Mouse (Mus musculus) heart, adult 8-10 months (tissue): Measurements from ENCODE around the gene Ercc6l2. TPM values are rescaled to one million over a fixed set of nuclear protein-coding genes. Genes with fewer than 3 reads are reported as not detected.

ENCODE experiments used
- DNase-seq: peaks from one replicate; pipeline ENCODE4 v3.0.0; 2022; ENCODE audit warnings: low spot score
- total RNA-seq, 4 experiments: library from RNA; stranded (reverse); gene quantifications; 2 replicates each; pipeline ENCODE4 v1.2.4; 2022

Gene Ercc6l2
- total RNA-seq: 10 to 100 TPM in 3 of 4 experiments, 1 to 10 TPM in 1; 8.2 to 11.1 (median 10.4) TPM

- peak; percentile 99 for DNase-seq
Measured at GRCm38 (mm10) chr13:63814746-63815681, at the start of gene Ercc6l2. Gene Ercc6l2, plus strand, starts transcription at chr13:63815240.

- DNase-seq: no peak
Measured at GRCm38 (mm10) chr13:63766065-63766464, 49.0 kb upstream of the Ercc6l2 start.

- no peak for DNase-seq
Measured at GRCm38 (mm10) chr13:63771009-63771408, 44.0 kb upstream of the Ercc6l2 start.

- no peak for DNase-seq
Measured at GRCm38 (mm10) chr13:63778925-63779324, 36.1 kb upstream of the Ercc6l2 start.

GRCm38 (mm10) chr13:63779376-63780291 lies 35.4 kb upstream of the Ercc6l2 start:
- DNase-seq: no peak

GRCm38 (mm10) chr13:63792234-63792831 lies 22.7 kb upstream of the Ercc6l2 start:
- no peak for DNase-seq

GRCm38 (mm10) chr13:63793345-63794308 lies 21.4 kb upstream of the Ercc6l2 start:
- DNase-seq: no peak

- no peak for DNase-seq
Measured at GRCm38 (mm10) chr13:63798677-63799076, 16.4 kb upstream of the Ercc6l2 start.

- DNase-seq: no peak
Measured at GRCm38 (mm10) chr13:63799940-63800339, 15.1 kb upstream of the Ercc6l2 start.

GRCm38 (mm10) chr13:63801289-63801688 lies 13.8 kb upstream of the Ercc6l2 start:
- no peak for DNase-seq

- no peak for DNase-seq
Measured at GRCm38 (mm10) chr13:63807233-63807632, 7.8 kb upstream of the Ercc6l2 start.

GRCm38 (mm10) chr13:63807979-63808378 lies 7.1 kb upstream of the Ercc6l2 start:
- DNase-seq: no peak

- no peak for DNase-seq
Measured at GRCm38 (mm10) chr13:63811477-63811876, 3.6 kb upstream of the Ercc6l2 start.

- DNase-seq: no peak
Measured at GRCm38 (mm10) chr13:63815931-63816330, 891 bp downstream of the Ercc6l2 start.

GRCm38 (mm10) chr13:63845758-63846157 lies 30.7 kb downstream of the Ercc6l2 start:
- DNase-seq: no peak

- DNase-seq: no peak
Measured at GRCm38 (mm10) chr13:63850308-63851011, 35.4 kb downstream of the Ercc6l2 start.

GRCm38 (mm10) chr13:63872585-63873282 lies 57.7 kb downstream of the Ercc6l2 start:
- no peak for DNase-seq

- DNase-seq: no peak
Measured at GRCm38 (mm10) chr13:63877138-63877537, 62.1 kb downstream of the Ercc6l2 start.
